Mouse (Mus musculus) midbrain, postnatal 0 days (tissue): ENCODE measurements around the gene Mtnr1a. TPM values are rescaled to one million over a fixed set of nuclear protein-coding genes. Genes with fewer than 3 reads are reported as not detected.

Source experiments
- ATAC-seq: fragments of 200-750 bp; cut with Nextera tagmentation; 2 replicates; pipeline ENCODE4 v1.8.0; 2017; ENCODE audit warnings: moderate number of reproducible peaks, mild to moderate bottlenecking, moderate TSS enrichment, moderate library complexity; ENCODE audit not compliant: low FRiP score
- DNase-seq: peaks from one replicate; pipeline ENCODE4 v3.0.0-alpha.2; 2015; ENCODE audit warnings: low spot score
- H3K27ac ChIP-seq: fragments of 300-500 bp; sonication (generic); 2 replicates; pipeline ENCODE4 v1.5.1; 2014; ENCODE audit warnings: low read depth, mild to moderate bottlenecking, low read length, mixed read lengths
- H3K27me3 ChIP-seq: fragments of 300-500 bp; sonication (generic); 2 replicates; pipeline ENCODE4 v1.6.1; 2014; ENCODE audit warnings: low read length, control low read depth, mixed read lengths; ENCODE audit not compliant: insufficient read depth
- H3K36me3 ChIP-seq: fragments of 300-500 bp; sonication (generic); 2 replicates; pipeline ENCODE4 v1.6.1; 2014; ENCODE audit warnings: low read length, control low read depth, mixed read lengths; ENCODE audit not compliant: insufficient read depth
- H3K4me1 ChIP-seq: fragments of 300-500 bp; sonication (generic); 2 replicates; pipeline ENCODE4 v1.6.1; 2014; ENCODE audit warnings: mild to moderate bottlenecking, control low read depth, antibody characterized with exemption, low read length, mixed read lengths; ENCODE audit not compliant: insufficient read depth
- H3K4me2 ChIP-seq: fragments of 300-500 bp; sonication (generic); 2 replicates; pipeline ENCODE4 v1.6.1; 2014; ENCODE audit warnings: low read depth, mild to moderate bottlenecking, low read length, mixed read lengths; ENCODE audit not compliant: poor library complexity, severe bottlenecking
- H3K4me3 ChIP-seq: fragments of 300-500 bp; sonication (generic); 2 replicates; pipeline ENCODE4 v1.5.1; 2014; ENCODE audit warnings: low read depth, mild to moderate bottlenecking, low read length, moderate library complexity
- H3K9ac ChIP-seq: fragments of 300-500 bp; sonication (generic); replicated peaks from 2 replicates; pipeline ENCODE4 v1.6.1; 2014; ENCODE audit warnings: mild to moderate bottlenecking, low read length, moderate library complexity, mixed read lengths; ENCODE audit not compliant: poor library complexity, severe bottlenecking
- H3K9me3 ChIP-seq: fragments of 300-500 bp; sonication (generic); 2 replicates; pipeline ENCODE4 v1.6.1; 2016; ENCODE audit warnings: low read length, control low read depth
- CTCF ChIP-seq: IDR thresholded peaks from 2 replicates; pipeline ENCODE4 v1.5.1; 2016; ENCODE audit warnings: antibody characterized with exemption, mild to moderate bottlenecking
- WGBS: fragments of 180-500 bp; shearing (Covaris S2); extraction: QIAGEN DNeasy Blood & Tissue Kit; methylation state at CpG from one replicate; pipeline ENCODE4 v1.1.7; 2014; 5-methylcytosine and 5-hydroxymethylcytosine counted together
- polyA plus RNA-seq: library from polyadenylated mRNA; unstranded; fragments of >200 nt; fragmentation: Nextera tagmentation; extraction: Ambion mirVana; gene quantifications from 2 replicates; pipeline ENCODE4 v1.2.1, GENCODE M21; 2015
- total RNA-seq: library from RNA; depleted of rRNA; stranded (reverse); fragments of >200 nt; gene quantifications from 2 replicates; pipeline ENCODE4 v1.2.3, GENCODE M21; 2014; rRNA removed

Gene Mtnr1a
- total RNA-seq, result 0.52 and 0.77 TPM in 2 replicates
- 0.10 and 0.49 TPM in 2 replicates for polyA plus RNA-seq

GRCm38 (mm10) chr8:45068759-45069386, at the start of gene Mtnr1a:
Gene Mtnr1a, plus strand, starts transcription at chr8:45069137.
- Histone ChIP-seq H3K27me3 (no peaks in the 10 kb centered on the region), H3K9ac (0 out of 2 replicates have a peak within 1 kb of the TSS, but pooled peaks have one; percentile 42)
- peak; percentile 82 for ATAC-seq

DNA sequence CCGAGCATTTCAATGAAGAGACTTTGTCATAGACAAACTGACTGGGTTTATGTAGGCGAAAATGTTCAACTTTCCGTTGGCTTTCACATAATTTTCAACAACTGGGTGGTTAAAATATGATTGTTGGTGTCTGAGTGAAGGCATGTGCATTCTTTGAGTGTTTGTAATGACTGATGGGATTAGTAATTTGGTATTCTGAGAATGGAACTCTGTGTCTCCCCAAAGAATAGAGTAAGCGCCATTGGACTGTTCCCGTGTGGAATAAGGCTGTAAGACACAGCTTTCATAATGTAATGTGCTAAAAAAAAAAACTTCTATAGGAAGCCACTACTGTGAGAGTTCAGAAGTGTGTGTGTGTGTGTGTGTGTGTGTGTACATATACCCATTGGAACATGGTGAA, 49.7 kb upstream of the Mtnr1a start:
- Histone ChIP-seq H3K9ac (no peak overlapping the region), H3K27ac (no peak overlapping the region), H3K4me1 (no peaks in the 10 kb centered on the region), H3K27me3 (no peaks in the 10 kb centered on the region), H3K36me3 (peaks cover 18% of the 10 kb centered on the region), H3K4me3 (no peak overlapping the region), H3K4me2 (no peak overlapping the region), H3K9me3 (peaks cover 9% of the 10 kb centered on the region; the same call in 1 of the 2 replicates)
- 66% methylated on average over 5 of the region's 5 CpGs for WGBS
- ATAC-seq, result no peak
- no peak for TF ChIP-seq CTCF
- no peak for DNase-seq

More at GRCm38 (mm10) chr8:45068759-45069386, at the start of gene Mtnr1a:
- peak; percentile 88 for DNase-seq
- peak; percentile 100 for TF ChIP-seq CTCF
- Histone ChIP-seq H3K27ac (no peak within 1 kb of the TSS), H3K36me3 (no peaks in the 10 kb centered on the region), H3K4me1 (peaks cover 4% of the 10 kb centered on the region; the same call in 1 of the 2 replicates), H3K9me3 (no peaks in the 10 kb centered on the region), H3K4me2 (peak within 1 kb of the TSS; percentile 83), H3K4me3 (peak within 1 kb of the TSS; percentile 34)
- WGBS, result 5% methylated on average over 29 of the region's 29 CpGs

GRCm38 (mm10) chr8:45021171-45021570, 47.8 kb upstream of the Mtnr1a start:
- Histone ChIP-seq H3K4me2 (no peak overlapping the region), H3K4me1 (no peaks in the 10 kb centered on the region), H3K9me3 (peaks cover 18% of the 10 kb centered on the region; the same call in 1 of the 2 replicates), H3K27me3 (no peaks in the 10 kb centered on the region), H3K9ac (no peak overlapping the region), H3K4me3 (no peak overlapping the region), H3K36me3 (peaks cover 33% of the 10 kb centered on the region), H3K27ac (no peak overlapping the region)
- no peak for TF ChIP-seq CTCF
- ATAC-seq (no peak), DNase-seq (no peak)
- 87% methylated on average over 5 of the region's 5 CpGs for WGBS

DNA sequence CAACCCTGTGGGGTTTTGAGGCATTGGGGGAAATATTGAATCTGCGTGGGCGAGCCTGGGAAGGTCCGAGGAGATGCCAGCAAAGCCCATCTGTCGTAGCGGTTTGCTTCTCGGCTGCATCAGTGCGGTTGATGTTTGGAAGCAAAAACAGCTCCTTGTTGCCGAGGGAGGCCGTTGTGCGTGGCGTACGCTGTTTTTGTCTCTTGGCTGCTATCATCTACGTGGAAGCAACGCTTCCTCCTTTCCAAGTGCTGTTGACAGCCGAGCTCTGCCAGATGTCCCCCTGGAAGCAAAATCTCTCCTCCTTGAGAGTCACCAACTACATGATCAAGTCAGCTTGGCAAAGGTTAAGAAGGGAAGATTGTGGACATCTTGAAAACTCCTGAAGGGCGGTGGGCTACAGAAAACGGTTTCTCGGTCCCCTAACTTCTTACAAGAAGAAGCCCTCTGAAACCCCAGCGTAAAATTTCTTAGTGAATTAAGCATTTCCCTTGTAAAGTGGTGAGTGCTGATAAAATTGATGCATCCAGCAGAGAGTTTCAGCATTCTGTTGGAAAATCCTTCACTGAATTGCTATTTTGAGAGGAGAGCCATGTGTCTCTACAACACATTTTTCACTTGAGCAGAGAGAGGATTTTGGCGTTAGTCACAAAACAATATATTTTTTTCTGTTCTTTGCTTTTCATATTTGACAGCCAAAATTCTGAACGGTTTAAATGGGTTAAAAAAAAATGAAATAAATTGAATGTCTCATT, 46.8 kb upstream of the Mtnr1a start:
- no peak for ATAC-seq
- Histone ChIP-seq H3K4me1 (no peaks in the 10 kb centered on the region), H3K9ac (no peak overlapping the region), H3K4me3 (no peak overlapping the region), H3K27me3 (no peaks in the 10 kb centered on the region), H3K4me2 (no peak overlapping the region), H3K9me3 (peaks cover 22% of the 10 kb centered on the region; the same call in 1 of the 2 replicates), H3K27ac (no peak overlapping the region), H3K36me3 (peaks cover 37% of the 10 kb centered on the region)
- no peak for DNase-seq
- no peak for TF ChIP-seq CTCF
- 94% methylated on average over 21 of the region's 21 CpGs for WGBS

GRCm38 (mm10) chr8:45028081-45028497, 40.8 kb upstream of the Mtnr1a start:
- Histone ChIP-seq H3K36me3 (peaks cover 46% of the 10 kb centered on the region), H3K9me3 (peaks cover 22% of the 10 kb centered on the region; the same call in 1 of the 2 replicates), H3K4me1 (no peaks in the 10 kb centered on the region), H3K9ac (no peak overlapping the region), H3K27me3 (no peaks in the 10 kb centered on the region), H3K4me3 (no peak overlapping the region), H3K4me2 (no peak overlapping the region), H3K27ac (no peak overlapping the region)
- DNase-seq, result no peak
- no peak for TF ChIP-seq CTCF
- no peak for ATAC-seq
- 80% methylated on average over 6 of the region's 6 CpGs for WGBS

GRCm38 (mm10) chr8:45038350-45038749, 30.6 kb upstream of the Mtnr1a start:
- DNase-seq (no peak), ATAC-seq (no peak)
- H3K4me1 ChIP-seq, result no peaks in the 10 kb centered on the region
- TF ChIP-seq CTCF, result no peak
- H3K9ac ChIP-seq, result no peak overlapping the region
- WGBS, result 91% methylated on average over 15 of the region's 15 CpGs
- H3K27ac ChIP-seq, result no peak overlapping the region
- peaks cover 48% of the 10 kb centered on the region for H3K36me3 ChIP-seq
- H3K9me3 ChIP-seq, result no peaks in the 10 kb centered on the region
- H3K4me3 ChIP-seq, result no peak overlapping the region
- no peak overlapping the region for H3K4me2 ChIP-seq
- H3K27me3 ChIP-seq, result no peaks in the 10 kb centered on the region
